Mouse (Mus musculus): Measurements from ENCODE around the gene Ankrd11.

- TF ChIP-seq CTCF (IDR thresholded peaks at IDR 0.05; ENCODE audit: extremely low read depth, insufficient read depth, insufficient read length, insufficient replicate concordance) (no peak), POLR2A (IDR thresholded peaks at IDR 0.05; ENCODE audit: low read depth, low read length) (no peak)
Observed at GRCm38 (mm10) chr8:122951456-122951855, 90.6 kb downstream of the Ankrd11 start.

Measured in spleen, adult 2 months (tissue).